Mouse (Mus musculus) brain, embryonic 14.5 days (tissue): ENCODE measurements around the gene Acer1. TPM values are rescaled to one million over a fixed set of nuclear protein-coding genes. Genes with fewer than 3 reads are reported as not detected.

Experiments used
- DNase-seq: peaks from one replicate; pipeline ENCODE4 v3.0.0-alpha.2; 2011; ENCODE audit warnings: low read depth
- CTCF ChIP-seq: fragments of 200-500 bp; IDR thresholded peaks from 2 replicates; pipeline ENCODE4 v1.5.1; 2012; ENCODE audit warnings: inconsistent platforms, mild to moderate bottlenecking, moderate library complexity, borderline replicate concordance; ENCODE audit not compliant: insufficient read depth, insufficient read length; ENCODE audit errors: extremely low read depth
- POLR2A ChIP-seq: fragments of 200-500 bp; IDR thresholded peaks from 2 replicates; pipeline ENCODE4 v1.6.1; 2012; ENCODE audit warnings: mild to moderate bottlenecking, inconsistent platforms, borderline replicate concordance; ENCODE audit not compliant: poor library complexity, insufficient read depth, insufficient read length, severe bottlenecking; ENCODE audit errors: extremely low read depth
- polyA plus RNA-seq: library from polyadenylated mRNA; depleted of rRNA; stranded (reverse); fragments of >200 nt; gene quantifications from 2 replicates; pipeline ENCODE4 v1.2.3, GENCODE M21; 2012

Acer1 gene
- polyA plus RNA-seq, 1 experiment = not detected

GRCm38 (mm10) chr17:56986105-56986805 lies 4.3 kb upstream of the Acer1 start:
- no peak for DNase-seq
- TF ChIP-seq POLR2A = no peak
- no peak for TF ChIP-seq CTCF

GRCm38 (mm10) chr17:56985656-56986055 lies 3.7 kb upstream of the Acer1 start:
- no peak for DNase-seq
- TF ChIP-seq CTCF (no peak), POLR2A (no peak)

GRCm38 (mm10) chr17:56984886-56985285 lies 3.0 kb upstream of the Acer1 start:
- TF ChIP-seq CTCF (no peak), POLR2A (no peak)

DNA sequence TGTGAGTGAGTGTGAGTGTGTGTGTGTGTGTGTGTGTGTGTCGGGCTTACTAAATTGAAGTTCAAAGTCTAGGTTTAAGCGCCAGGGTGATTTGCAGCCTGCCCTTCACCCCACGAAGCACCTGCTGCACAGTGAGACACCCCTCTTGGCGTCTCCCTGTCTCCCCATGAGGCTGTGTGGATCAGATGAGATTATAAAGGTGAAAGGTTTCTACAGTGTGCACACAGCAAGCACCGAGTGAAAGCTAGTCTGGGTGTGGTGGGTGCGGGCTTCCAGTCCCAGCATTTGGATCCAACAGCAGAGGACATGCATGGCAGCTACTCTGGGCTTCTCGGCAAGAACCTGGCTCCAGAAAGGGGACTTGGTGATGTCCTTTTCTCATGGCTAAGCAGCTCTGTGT lies 877 bp downstream of the Acer1 start:
- DNase-seq = no peak
- TF ChIP-seq POLR2A = no peak
- TF ChIP-seq CTCF = no peak

More at GRCm38 (mm10) chr17:56984886-56985285, 3.0 kb upstream of the Acer1 start:
- no peak for DNase-seq

- no peak for TF ChIP-seq POLR2A
- TF ChIP-seq CTCF = no peak
Measured at GRCm38 (mm10) chr17:56979524-56979923, 2.4 kb downstream of the Acer1 start.

GRCm38 (mm10) chr17:56976531-56977390 lies 5.2 kb downstream of the Acer1 start:
- DNase-seq = no peak
- TF ChIP-seq POLR2A (no peak), CTCF (no peak)

More at GRCm38 (mm10) chr17:56979524-56979923, 2.4 kb downstream of the Acer1 start:
- no peak for DNase-seq

GRCm38 (mm10) chr17:56975391-56975790 lies 6.5 kb downstream of the Acer1 start:
- TF ChIP-seq POLR2A = no peak
- TF ChIP-seq CTCF = no peak
- DNase-seq = no peak

- TF ChIP-seq POLR2A (no peak), CTCF (no peak)
- DNase-seq = no peak
Measured at GRCm38 (mm10) chr17:56974708-56975240, 7.2 kb downstream of the Acer1 start.

DNA sequence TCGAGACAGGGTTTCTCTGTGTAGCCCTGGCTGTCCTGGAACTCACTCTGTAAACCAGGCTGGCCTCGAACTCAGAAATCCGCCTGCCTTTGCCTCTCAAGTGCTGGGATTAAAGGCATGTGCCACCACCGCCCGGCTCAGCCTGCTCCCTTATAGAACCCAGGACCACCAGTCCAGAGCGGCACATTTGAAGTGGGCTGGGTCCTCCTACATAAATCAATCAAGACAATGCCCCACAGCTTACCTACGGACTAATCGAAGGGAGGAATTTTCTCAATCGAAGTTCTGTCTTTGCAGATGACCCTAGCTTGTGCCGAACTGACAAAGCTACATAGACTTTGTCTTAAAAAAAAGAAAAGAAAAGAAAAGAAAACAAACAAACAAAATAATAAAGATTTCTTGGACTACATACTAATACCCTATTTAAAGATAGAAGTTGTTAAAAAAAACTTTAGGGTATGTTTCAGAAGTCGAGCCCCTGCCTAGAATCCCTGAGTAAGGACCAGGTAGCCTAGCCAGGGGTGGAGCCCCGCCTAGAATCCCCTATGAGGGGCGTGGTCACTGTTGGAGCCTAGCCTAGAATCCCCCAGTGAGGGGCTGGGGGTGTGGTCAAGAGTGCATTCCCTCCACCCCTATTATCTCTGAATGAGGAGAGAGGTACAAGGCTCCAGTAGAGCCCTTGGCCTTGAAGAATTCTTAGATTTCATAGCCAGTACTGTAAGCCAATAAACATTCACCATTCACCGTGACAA lies 7.8 kb downstream of the Acer1 start:
- TF ChIP-seq CTCF = no peak
- DNase-seq = no peak

- TF ChIP-seq POLR2A = no peak
- TF ChIP-seq CTCF = no peak
- DNase-seq = no peak
Measured at GRCm38 (mm10) chr17:56970081-56970480, 11.8 kb downstream of the Acer1 start.

- no peak for DNase-seq
- TF ChIP-seq POLR2A = no peak
- no peak for TF ChIP-seq CTCF
Measured at GRCm38 (mm10) chr17:56969321-56969720, 12.6 kb downstream of the Acer1 start.

DNA sequence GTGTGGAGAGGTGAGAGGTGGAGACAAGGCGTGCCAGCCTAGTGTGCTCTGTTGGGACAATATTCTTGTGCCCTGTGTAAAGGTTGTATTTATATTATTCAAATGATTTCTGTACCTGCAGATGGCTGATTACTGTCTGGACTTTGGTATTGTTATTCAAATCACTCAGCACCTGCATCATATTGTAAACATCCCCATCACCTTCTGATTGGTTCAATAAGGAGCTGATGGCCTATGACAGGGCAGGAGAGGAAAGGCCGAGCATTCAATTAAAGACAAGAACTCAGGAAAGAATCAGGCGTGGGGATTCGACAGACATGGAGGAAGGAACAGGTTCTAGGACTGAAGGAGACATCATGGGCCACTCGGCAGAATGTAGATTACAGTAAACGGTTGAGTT lies 18.3 kb downstream of the Acer1 start:
- no peak for TF ChIP-seq CTCF
- no peak for TF ChIP-seq POLR2A
- no peak for DNase-seq
